Mouse (Mus musculus) activated CD4-positive, CD25-positive, alpha-beta regulatory T cell, adult 4 months (primary cell): ENCODE data around the gene Zc3h7b. TPM values are rescaled to one million over a fixed set of nuclear protein-coding genes. Genes with fewer than 3 reads are reported as not detected.

ENCODE experiments used
- polyA plus RNA-seq, 2 experiments: library from polyadenylated mRNA; unstranded; fragments of 100-300 nt; shearing (Covaris generic); gene quantifications; one replicate each; pipeline ENCODE4 v1.2.1; 2017

Zc3h7b gene
- polyA plus RNA-seq, 2 experiments from 2014 or later, result 5.2 to 7.1 TPM

Other genes starting within 250 kb of the Zc3h7b start
- 10 to 100 TPM; 15.5 to 21.7 TPM for gene Ep300, start 159.7 kb upstream of the Zc3h7b start, polyA plus RNA-seq
- gene L3mbtl2, start 81.2 kb upstream of the Zc3h7b start, polyA plus RNA-seq, result 10 to 100 TPM; 20.2 to 21.0 TPM
- under 1 TPM; 0.46 to 0.78 TPM for gene Chadl, start 47.8 kb upstream of the Zc3h7b start, polyA plus RNA-seq
- 10 to 100 TPM; 39.7 to 56.1 TPM for gene Rangap1, start 473 bp downstream of the Zc3h7b start, polyA plus RNA-seq
- gene Tef, start 57.4 kb downstream of the Zc3h7b start, polyA plus RNA-seq, result 1 to 10 TPM; 5.2 to 7.3 TPM
- 10 to 100 TPM; 25.8 to 45.6 TPM for gene Tob2, start 113.7 kb downstream of the Zc3h7b start, polyA plus RNA-seq
- 100 to 1,000 TPM in 1 of 2 experiments, 10 to 100 TPM in 1; 91.8 to 102 TPM for gene Phf5a, start 126.9 kb downstream of the Zc3h7b start, polyA plus RNA-seq
- 100 to 1,000 TPM in 1 of 2 experiments, 10 to 100 TPM in 1; 84.4 to 105 TPM for gene Aco2, start 127.3 kb downstream of the Zc3h7b start, polyA plus RNA-seq
- gene Polr3h, start 181.2 kb downstream of the Zc3h7b start, polyA plus RNA-seq, result 10 to 100 TPM; 21.1 to 31.2 TPM
- gene Csdc2, start 191.7 kb downstream of the Zc3h7b start, polyA plus RNA-seq, result not detected
- gene Pmm1, start 215.9 kb downstream of the Zc3h7b start, polyA plus RNA-seq, result 10 to 100 TPM; 22.5 to 24.6 TPM
- gene 1700029P11Rik, start 235.5 kb downstream of the Zc3h7b start, polyA plus RNA-seq, result not detected
- 10 to 100 TPM; 50.9 to 58.1 TPM for gene Xrcc6, start 242.8 kb downstream of the Zc3h7b start, polyA plus RNA-seq